Mouse (Mus musculus): Measurements from ENCODE around the gene Zfp592.

DNA sequence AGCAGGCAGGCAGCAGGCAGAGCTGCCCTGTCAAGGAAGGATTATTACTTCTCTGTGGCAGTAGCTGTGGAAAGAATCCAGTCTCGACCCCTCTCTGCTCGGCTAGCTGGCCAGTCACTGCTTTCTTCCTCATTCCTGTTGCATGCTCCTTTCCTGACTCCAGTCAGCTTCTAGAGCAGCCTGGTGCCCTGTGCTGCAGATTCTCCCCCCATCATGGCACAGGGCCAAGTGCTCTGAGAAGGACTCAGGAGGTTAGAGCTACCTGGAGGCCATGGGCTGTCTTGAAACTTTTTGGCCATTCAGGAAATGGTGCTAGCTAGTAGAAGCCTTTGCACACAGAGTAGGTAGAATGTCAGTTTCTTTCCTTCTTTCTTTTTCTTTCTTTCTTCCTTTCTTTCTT, 46.2 kb downstream of the Zfp592 start:
- TF ChIP-seq CTCF (IDR thresholded peaks at IDR 0.05) (no peak), EP300 (IDR thresholded peaks at IDR 0.05) (no peak)

Data from lung, postnatal 0 days (tissue).